Mouse (Mus musculus): ENCODE results near the gene Trim33.

DNA sequence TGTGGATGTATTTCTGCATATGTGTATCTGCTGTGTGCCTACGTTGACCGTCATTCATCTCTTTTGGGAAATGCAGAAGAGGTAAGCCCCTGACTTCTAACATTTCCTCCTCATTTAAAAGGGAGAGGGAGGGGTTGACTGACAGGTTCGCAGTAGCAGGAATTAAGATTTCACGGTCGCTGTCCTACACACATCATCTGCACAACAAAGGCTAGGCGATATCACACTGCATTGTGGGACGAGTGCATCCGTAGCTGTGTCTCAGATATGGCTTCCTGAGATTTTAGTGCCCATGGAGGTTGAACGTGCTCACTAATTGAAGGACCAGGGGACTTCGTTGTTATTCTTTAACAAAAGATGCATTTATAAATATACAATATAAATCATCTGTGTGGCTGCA is 123.1 kb downstream of the Trim33 start:
- TF ChIP-seq MYOD1 (IDR thresholded peaks at IDR 0.05; ENCODE audit: control insufficient read depth, insufficient read length, low read depth): no peak
- no peak for TF ChIP-seq MAX (IDR thresholded peaks at IDR 0.05)
- TF ChIP-seq CTCF (IDR thresholded peaks at IDR 0.05; ENCODE audit: control insufficient read depth, insufficient read depth, insufficient read length): no peak
- no peak for TF ChIP-seq USF1 (IDR thresholded peaks at IDR 0.05; ENCODE audit: low read depth)
